In the genomic region with DNA sequence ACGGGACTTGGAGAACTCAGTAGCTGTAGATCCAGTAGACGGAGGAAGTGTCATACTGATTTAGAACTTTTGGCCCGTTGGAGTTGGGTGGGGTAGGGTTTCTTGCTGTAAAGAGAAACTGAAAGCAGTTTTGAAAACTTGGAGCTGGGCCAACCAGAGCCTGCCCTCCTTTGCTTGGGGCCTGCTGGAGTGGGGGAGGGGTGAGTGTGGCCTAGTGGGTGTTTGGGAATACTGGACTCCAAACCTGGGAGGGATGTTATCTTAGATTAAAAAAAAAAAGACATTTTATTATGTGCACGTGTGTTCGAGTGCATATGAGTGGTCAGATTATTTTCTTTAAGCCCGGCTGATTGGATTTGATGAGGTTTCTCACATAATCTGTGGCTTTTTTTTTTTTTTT, we compare ENCODE assay signal across 8 mouse cellular contexts. TPM values are rescaled to one million over a fixed set of nuclear protein-coding genes. Genes with fewer than 3 reads are reported as not detected.
A peak's percentile ranks its signal among the peaks of the same experiment; 100 is the strongest.
DNase-seq lines count a peak whose midpoint lies in the region; ATAC-seq and TF ChIP-seq lines count a peak whose summit lies in the region.

No protein-coding gene starts in this region.

- TF ChIP-seq CTCF in hindbrain, postnatal 0 days (IDR thresholded peaks at IDR 0.05; ENCODE audit: low read depth), result no peak
- no peak for TF ChIP-seq CTCF in stomach, postnatal 0 days (IDR thresholded peaks at IDR 0.05; ENCODE audit: low read depth)

- TF ChIP-seq EP300 in stomach, postnatal 0 days (optimal IDR thresholded peaks at IDR 0.05), result no peak

- no peak for TF ChIP-seq POLR2A in limb, embryonic 14.5 days (IDR thresholded peaks at IDR 0.05; ENCODE audit: borderline replicate concordance, extremely low read depth, insufficient read depth, insufficient read length)

- H3K4me2 ChIP-seq in limb, embryonic 11.5 days (ENCODE audit: low read depth, severe bottlenecking), result no peak overlapping the region
- H3K4me2 ChIP-seq in hindbrain, postnatal 0 days (ENCODE audit: low read depth, low read length), result peak overlapping the region; percentile 86
- peak overlapping the region; percentile 32; the same call in 1 of the 2 replicates for H3K4me2 ChIP-seq in limb, embryonic 14.5 days (replicated peaks; ENCODE audit: low read depth, low read length, severe bottlenecking)
- H3K4me2 ChIP-seq in midbrain, embryonic 16.5 days (ENCODE audit: low read length), result peak overlapping the region; percentile 24
- peak overlapping the region; percentile 45 for H3K4me2 ChIP-seq in stomach, postnatal 0 days (replicated peaks; ENCODE audit: low read depth)

- 57% methylated on average over 6 of the region's 6 CpGs for WGBS in limb, embryonic 11.5 days
- 67% methylated on average over 6 of the region's 6 CpGs for WGBS in limb, embryonic 10.5 days
- 34% methylated on average over 6 of the region's 6 CpGs for WGBS in hindbrain, postnatal 0 days
- 29% methylated on average over 6 of the region's 6 CpGs for WGBS in limb, embryonic 14.5 days
- WGBS in midbrain, embryonic 16.5 days, result 33% methylated on average over 6 of the region's 6 CpGs
- 15% methylated on average over 6 of the region's 6 CpGs for WGBS in stomach, postnatal 0 days

- H3K27ac ChIP-seq in limb, embryonic 11.5 days (replicated peaks; ENCODE audit: low read depth, low read length), result no peak overlapping the region
- H3K27ac ChIP-seq in limb, embryonic 10.5 days, result no peak overlapping the region
- H3K27ac ChIP-seq in hindbrain, postnatal 0 days, result peak overlapping the region; percentile 41; the same call in 1 of the 2 replicates
- no peak overlapping the region for H3K27ac ChIP-seq in limb, embryonic 14.5 days (replicated peaks; ENCODE audit: low read depth, low read length)
- H3K27ac ChIP-seq in midbrain, embryonic 16.5 days (ENCODE audit: low read length), result no peak overlapping the region
- peak overlapping the region; percentile 77 for H3K27ac ChIP-seq in stomach, postnatal 0 days (replicated peaks)

- peaks cover 2% of the 10 kb centered on the region; the same call in 1 of the 2 replicates for H3K4me1 ChIP-seq in limb, embryonic 11.5 days (ENCODE audit: control insufficient read depth, insufficient read depth, low read length)
- H3K4me1 ChIP-seq in limb, embryonic 10.5 days, result peaks cover 27% of the 10 kb centered on the region
- peaks cover 12% of the 10 kb centered on the region for H3K4me1 ChIP-seq in hindbrain, postnatal 0 days (ENCODE audit: insufficient read depth, low read length)
- H3K4me1 ChIP-seq in limb, embryonic 14.5 days (ENCODE audit: control insufficient read depth, insufficient read depth, low read length), result peaks cover 22% of the 10 kb centered on the region
- H3K4me1 ChIP-seq in midbrain, embryonic 16.5 days (ENCODE audit: control insufficient read depth, insufficient read depth, low read length), result peaks cover 25% of the 10 kb centered on the region
- H3K4me1 ChIP-seq in stomach, postnatal 0 days (replicated peaks; ENCODE audit: control insufficient read depth, insufficient read depth), result no peaks in the 10 kb centered on the region

- H3K9me3 ChIP-seq in limb, embryonic 11.5 days (ENCODE audit: control insufficient read depth, low read length), result no peaks in the 10 kb centered on the region
- no peaks in the 10 kb centered on the region for H3K9me3 ChIP-seq in limb, embryonic 10.5 days (replicated peaks)
- no peaks in the 10 kb centered on the region for H3K9me3 ChIP-seq in hindbrain, postnatal 0 days (ENCODE audit: low read length)
- no peaks in the 10 kb centered on the region for H3K9me3 ChIP-seq in limb, embryonic 14.5 days (ENCODE audit: control insufficient read depth, low read length)
- H3K9me3 ChIP-seq in midbrain, embryonic 16.5 days (replicated peaks; ENCODE audit: control insufficient read depth, low read length, poor library complexity, severe bottlenecking), result no peaks in the 10 kb centered on the region
- H3K9me3 ChIP-seq in stomach, postnatal 0 days (ENCODE audit: control insufficient read depth, low read length), result no peaks in the 10 kb centered on the region

- no peak overlapping the region for H3K9ac ChIP-seq in limb, embryonic 11.5 days (ENCODE audit: low read length)
- H3K9ac ChIP-seq in hindbrain, postnatal 0 days (replicated peaks; ENCODE audit: low read length), result no peak overlapping the region
- no peak overlapping the region for H3K9ac ChIP-seq in limb, embryonic 14.5 days (ENCODE audit: low read depth, low read length, severe bottlenecking)
- no peak overlapping the region for H3K9ac ChIP-seq in midbrain, embryonic 16.5 days (ENCODE audit: low read depth, low read length)
- H3K9ac ChIP-seq in stomach, postnatal 0 days (ENCODE audit: low read length), result peak overlapping the region; percentile 27; the same call in 1 of the 2 replicates

- no peak for ATAC-seq in limb, embryonic 11.5 days (ENCODE audit: insufficient number of reproducible peaks, low FRiP score, low TSS enrichment, low read depth)
- no peak for ATAC-seq in hindbrain, postnatal 0 days
- ATAC-seq in limb, embryonic 14.5 days (ENCODE audit: low FRiP score, low read depth), result no peak
- no peak for ATAC-seq in midbrain, embryonic 16.5 days
- ATAC-seq in stomach, postnatal 0 days (ENCODE audit: low FRiP score, low TSS enrichment), result no peak; the same call in 1 of the 2 replicates

- no peak overlapping the region for H3K4me3 ChIP-seq in limb, embryonic 11.5 days (ENCODE audit: low read depth, low read length)
- H3K4me3 ChIP-seq in limb, embryonic 10.5 days, result no peak overlapping the region
- no peak overlapping the region for H3K4me3 ChIP-seq in hindbrain, postnatal 0 days (ENCODE audit: low read length)
- no peak overlapping the region for H3K4me3 ChIP-seq in limb, embryonic 14.5 days (replicated peaks; ENCODE audit: low read length)
- no peak overlapping the region for H3K4me3 ChIP-seq in midbrain, embryonic 16.5 days (ENCODE audit: low read depth, low read length)
- peak overlapping the region; percentile 15; the same call in 1 of the 2 replicates for H3K4me3 ChIP-seq in stomach, postnatal 0 days (ENCODE audit: low read depth, low read length)

- H3K36me3 ChIP-seq in limb, embryonic 11.5 days (ENCODE audit: control insufficient read depth, insufficient read depth, low read length), result no peaks in the 10 kb centered on the region
- H3K36me3 ChIP-seq in limb, embryonic 10.5 days, result no peaks in the 10 kb centered on the region
- no peaks in the 10 kb centered on the region for H3K36me3 ChIP-seq in hindbrain, postnatal 0 days (ENCODE audit: insufficient read depth, low read length)
- no peaks in the 10 kb centered on the region for H3K36me3 ChIP-seq in limb, embryonic 14.5 days (ENCODE audit: control insufficient read depth, insufficient read depth, low read length)
- no peaks in the 10 kb centered on the region for H3K36me3 ChIP-seq in midbrain, embryonic 16.5 days (ENCODE audit: control insufficient read depth, insufficient read depth, low read length)
- H3K36me3 ChIP-seq in stomach, postnatal 0 days (ENCODE audit: control insufficient read depth, insufficient read depth, low read length), result no peaks in the 10 kb centered on the region

- DNase-seq in limb, embryonic 11.5 days (ENCODE audit: low spot score), result peak; percentile 48
- no peak for DNase-seq in limb, embryonic 10.5 days (ENCODE audit: low spot score)
- DNase-seq in c-Kit-positive CD71-positive TER-119-negative erythroid progenitor cells, embryonic 14.5 days (ENCODE audit: low read depth), result peak; percentile 68
- peak; percentile 62 to 67 for DNase-seq in gastrocnemius, adult 8-10 months (ENCODE audit: low spot score in 2 of 2)
- peak; percentile 68 for DNase-seq in hindbrain, postnatal 0 days (ENCODE audit: low spot score)
- DNase-seq in limb, embryonic 14.5 days (ENCODE audit: low spot score), result peak; percentile 62
- peak; percentile 71 for DNase-seq in stomach, postnatal 0 days (ENCODE audit: low spot score)

- H3K27me3 ChIP-seq in limb, embryonic 11.5 days (ENCODE audit: control insufficient read depth, insufficient read depth, low read length), result no peaks in the 10 kb centered on the region
- H3K27me3 ChIP-seq in limb, embryonic 10.5 days (ENCODE audit: low read depth, poor library complexity, severe bottlenecking), result no peaks in the 10 kb centered on the region
- no peaks in the 10 kb centered on the region for H3K27me3 ChIP-seq in hindbrain, postnatal 0 days (ENCODE audit: insufficient read depth, low read length)
- no peaks in the 10 kb centered on the region for H3K27me3 ChIP-seq in limb, embryonic 14.5 days (ENCODE audit: control insufficient read depth, insufficient read depth, low read length)
- H3K27me3 ChIP-seq in midbrain, embryonic 16.5 days (ENCODE audit: control insufficient read depth, insufficient read depth, low read depth, low read length), result no peaks in the 10 kb centered on the region
- H3K27me3 ChIP-seq in stomach, postnatal 0 days (ENCODE audit: control insufficient read depth, insufficient read depth, low read length), result no peaks in the 10 kb centered on the region

RNA-seq across cellular contexts. Expression of gene Kat2b, which starts 3.2 kb away (rescaled TPM):
- 2.8 and 2.9 TPM in 2 replicates for polyA plus RNA-seq in limb, embryonic 11.5 days (2014; fragmentation: Nextera tagmentation; extraction: Ambion mirVana)
- polyA plus RNA-seq in limb, embryonic 10.5 days (2016; fragmentation: Nextera tagmentation; extraction: Ambion mirVana), result 1.1 and 2.7 TPM in 2 replicates
- total RNA-seq in gastrocnemius, adult 8-10 months (2022), result 10 to 100 TPM; 57.6 to 76.6 (median 67.2) TPM
- 17.5 and 20.6 TPM in 2 replicates for total RNA-seq in hindbrain, postnatal 0 days (2014; rRNA removed)
- 4.2 and 4.6 TPM in 2 replicates for polyA plus RNA-seq in hindbrain, postnatal 0 days (2015; fragmentation: Nextera tagmentation; extraction: Ambion mirVana)
- 7.5 and 10.0 TPM in 2 replicates for polyA plus RNA-seq in limb, embryonic 14.5 days (2012; rRNA removed)
- 7.6 and 7.9 TPM in 2 replicates for polyA plus RNA-seq in limb, embryonic 14.5 days (2014; fragmentation: Nextera tagmentation; extraction: Ambion mirVana)
- polyA plus RNA-seq in midbrain, embryonic 16.5 days (2015; fragmentation: Nextera tagmentation; extraction: Ambion mirVana), result 7.2 and 8.7 TPM in 2 replicates
- polyA plus RNA-seq in stomach, postnatal 0 days (2015; fragmentation: Nextera tagmentation; extraction: Ambion mirVana), result 3.8 and 4.9 TPM in 2 replicates

RNA-seq across cellular contexts. Expression of gene Pp2d1, which starts 30.6 kb away (rescaled TPM):
- 0.16 and 0.23 TPM in 2 replicates for polyA plus RNA-seq in limb, embryonic 11.5 days (2014; fragmentation: Nextera tagmentation; extraction: Ambion mirVana)
- polyA plus RNA-seq in limb, embryonic 10.5 days (2016; fragmentation: Nextera tagmentation; extraction: Ambion mirVana), result 0.24 and 0.49 TPM in 2 replicates
- total RNA-seq in gastrocnemius, adult 8-10 months (2022), result under 1 TPM in 1 of 4 experiments, not detected in 3; 0.12 TPM
- not detected in 2 replicates for total RNA-seq in hindbrain, postnatal 0 days (2014; rRNA removed)
- 0.21 TPM in 2 replicates for polyA plus RNA-seq in hindbrain, postnatal 0 days (2015; fragmentation: Nextera tagmentation; extraction: Ambion mirVana)
- polyA plus RNA-seq in limb, embryonic 14.5 days (2012; rRNA removed), result not detected in 2 replicates
- polyA plus RNA-seq in limb, embryonic 14.5 days (2014; fragmentation: Nextera tagmentation; extraction: Ambion mirVana), result 0.45 and 0.64 TPM in 2 replicates
- 0.46 and 0.50 TPM in 2 replicates for polyA plus RNA-seq in midbrain, embryonic 16.5 days (2015; fragmentation: Nextera tagmentation; extraction: Ambion mirVana)
- 0.12 and 0.22 TPM in 2 replicates for polyA plus RNA-seq in stomach, postnatal 0 days (2015; fragmentation: Nextera tagmentation; extraction: Ambion mirVana)

Comparison
In these comparisons a context has a peak if more than half of its experiments do, and no peak if none do; other contexts are left out.
1. H3K27ac ChIP-seq: peak in hindbrain, postnatal 0 days (single experiment) and stomach, postnatal 0 days (single experiment); none in limb, embryonic 11.5 days (single experiment), limb, embryonic 10.5 days (single experiment), limb, embryonic 14.5 days (single experiment) and midbrain, embryonic 16.5 days (single experiment).